Mouse (Mus musculus) forebrain, embryonic 11.5 days (tissue): ENCODE measurements around the gene Manf. TPM values are rescaled to one million over a fixed set of nuclear protein-coding genes. Genes with fewer than 3 reads are reported as not detected.

Experiments used
- ATAC-seq: fragments of 200-750 bp; cut with Nextera tagmentation; replicated peaks from 2 replicates; pipeline ENCODE4 v1.8.0; 2017; ENCODE audit warnings: moderate TSS enrichment; ENCODE audit not compliant: low FRiP score
- DNase-seq: peaks from one replicate; pipeline ENCODE4 v3.0.0-alpha.2; 2017; ENCODE audit warnings: low spot score
- H3K27ac ChIP-seq: fragments of 300-500 bp; sonication (generic); 2 replicates; pipeline ENCODE4 v1.5.1; 2014; ENCODE audit warnings: low read depth, low read length
- H3K27me3 ChIP-seq: fragments of 300-500 bp; sonication (generic); 2 replicates; pipeline ENCODE4 v1.6.1; 2014; ENCODE audit warnings: mild to moderate bottlenecking, low read length, mixed read lengths; ENCODE audit not compliant: control insufficient read depth, insufficient read depth
- H3K36me3 ChIP-seq: fragments of 300-500 bp; sonication (generic); 2 replicates; pipeline ENCODE4 v1.6.1; 2014; ENCODE audit warnings: mild to moderate bottlenecking, low read length, moderate library complexity, mixed read lengths; ENCODE audit not compliant: control insufficient read depth, insufficient read depth
- H3K4me1 ChIP-seq: fragments of 300-500 bp; sonication (generic); replicated peaks from 2 replicates; pipeline ENCODE4 v1.6.1; 2014; ENCODE audit warnings: low read length, mixed read lengths; ENCODE audit not compliant: control insufficient read depth, insufficient read depth
- H3K4me2 ChIP-seq: fragments of 300-500 bp; sonication (generic); 2 replicates; pipeline ENCODE4 v1.6.1; 2014; ENCODE audit warnings: low read depth, mild to moderate bottlenecking, low read length, moderate library complexity, mixed read lengths; ENCODE audit not compliant: severe bottlenecking
- H3K4me3 ChIP-seq: fragments of 300-500 bp; sonication (generic); 2 replicates; pipeline ENCODE4 v1.5.1; 2014; ENCODE audit warnings: low read depth, low read length
- H3K9ac ChIP-seq: fragments of 300-500 bp; sonication (generic); 2 replicates; pipeline ENCODE4 v1.6.1; 2014; ENCODE audit warnings: low read length
- H3K9me3 ChIP-seq: fragments of 300-500 bp; sonication (generic); 2 replicates; pipeline ENCODE4 v1.6.1; 2016; ENCODE audit warnings: low read length, mixed read lengths; ENCODE audit not compliant: control insufficient read depth
- WGBS: fragments of 180-500 bp; shearing (Covaris S2); extraction: QIAGEN DNeasy Blood & Tissue Kit; methylation state at CpG from one replicate; pipeline ENCODE4 v1.1.7; 2014; 5-methylcytosine and 5-hydroxymethylcytosine counted together
- polyA plus RNA-seq: library from polyadenylated mRNA; unstranded; fragments of >200 nt; fragmentation: Nextera tagmentation; extraction: Ambion mirVana; gene quantifications from 2 replicates; pipeline ENCODE4 v1.2.1, GENCODE M21; 2014

Gene Manf
- polyA plus RNA-seq, 1 experiment from 2014 or later = 264 TPM

DNA sequence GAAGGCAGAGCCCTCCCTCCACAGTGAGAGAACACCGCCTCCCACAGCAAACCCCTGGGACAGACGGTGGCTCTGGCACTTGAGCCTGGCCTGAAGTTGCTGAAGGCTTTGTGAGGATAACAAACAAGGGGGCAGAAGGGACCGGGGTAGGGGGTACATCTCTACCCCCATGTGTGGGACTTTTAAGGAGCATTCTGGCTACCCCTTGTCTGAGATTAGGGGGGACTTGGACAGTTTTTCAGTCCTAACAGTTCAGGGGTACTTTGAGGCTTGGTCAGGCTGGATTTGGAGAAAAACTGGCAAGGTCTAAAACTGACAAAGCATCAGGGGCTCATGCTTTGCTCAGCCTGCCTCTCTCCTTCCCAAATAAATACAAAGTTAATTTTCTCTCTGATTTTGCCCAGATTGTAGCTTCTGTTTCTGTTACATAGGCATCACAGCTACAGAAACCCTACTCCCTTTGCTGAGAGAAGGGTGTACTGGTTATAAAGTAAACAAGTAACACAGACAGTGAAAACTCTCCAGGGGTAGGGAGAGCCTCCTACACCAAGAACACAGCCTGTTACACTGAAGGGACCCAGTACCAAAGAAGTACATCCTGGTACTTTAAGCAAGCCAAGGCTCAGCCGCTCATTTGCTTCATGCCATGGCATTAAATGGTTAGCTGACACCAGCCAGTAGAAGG, 10.6 kb downstream of the Manf start:
- Histone ChIP-seq H3K4me3 (no peak overlapping the region), H3K4me2 (no peak overlapping the region), H3K27me3 (no peaks in the 10 kb centered on the region), H3K9ac (no peak overlapping the region), H3K9me3 (no peaks in the 10 kb centered on the region), H3K27ac (no peak overlapping the region), H3K36me3 (peaks cover 5% of the 10 kb centered on the region), H3K4me1 (peaks cover 22% of the 10 kb centered on the region)
- ATAC-seq = no peak
- WGBS = 70% methylated on average over 4 of the region's 4 CpGs
- DNase-seq = no peak

DNA sequence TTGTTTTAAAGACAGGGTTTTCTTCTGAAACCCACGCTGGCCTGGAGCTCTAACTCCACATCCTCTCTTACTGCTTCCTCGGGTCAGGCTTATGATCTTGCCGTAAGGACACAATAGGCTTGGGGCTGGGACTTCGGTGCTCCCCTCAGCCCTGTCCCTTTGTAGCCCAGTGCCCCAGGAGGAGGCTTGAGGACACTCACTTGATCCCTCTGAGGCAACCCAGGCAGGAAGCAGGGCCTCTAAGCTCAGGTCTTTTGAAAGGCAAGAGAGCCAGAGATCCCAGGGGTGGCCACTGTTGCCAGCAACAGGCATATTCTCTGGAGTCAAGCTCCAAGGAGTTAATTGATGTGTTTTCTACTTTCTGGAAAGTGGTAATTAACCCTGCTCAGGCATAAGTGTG, 12.3 kb downstream of the Manf start:
- H3K9ac ChIP-seq = no peak overlapping the region
- DNase-seq = no peak
- no peaks in the 10 kb centered on the region for H3K27me3 ChIP-seq
- H3K4me2 ChIP-seq = no peak overlapping the region
- ATAC-seq = no peak
- no peaks in the 10 kb centered on the region for H3K9me3 ChIP-seq
- 58% methylated on average over 4 of the region's 4 CpGs for WGBS
- H3K36me3 ChIP-seq = peaks cover 6% of the 10 kb centered on the region
- no peak overlapping the region for H3K27ac ChIP-seq
- peaks cover 12% of the 10 kb centered on the region for H3K4me1 ChIP-seq
- no peak overlapping the region for H3K4me3 ChIP-seq

DNA sequence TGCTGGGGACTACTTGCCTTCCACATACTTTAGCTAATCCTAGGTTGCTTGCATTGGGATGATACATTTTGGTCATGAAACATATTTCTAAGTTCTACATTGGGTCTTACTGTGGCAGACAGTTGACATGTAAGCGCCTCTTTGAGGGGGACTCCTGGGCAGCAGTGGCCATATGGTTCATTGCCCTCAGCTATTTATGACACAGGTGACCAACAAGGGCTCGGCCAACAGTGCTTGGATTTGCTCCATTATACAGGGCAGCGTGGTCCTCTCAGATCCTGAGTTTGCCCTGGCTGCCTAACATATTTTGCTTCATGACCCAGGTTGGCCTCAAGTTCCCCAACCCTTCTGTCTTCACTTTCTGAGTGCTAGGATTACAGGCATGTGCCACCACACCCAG, 15.1 kb downstream of the Manf start:
- 96% methylated on average over 3 of the region's 3 CpGs for WGBS
- Histone ChIP-seq H3K4me2 (no peak overlapping the region), H3K27me3 (no peaks in the 10 kb centered on the region), H3K4me1 (no peaks in the 10 kb centered on the region), H3K27ac (no peak overlapping the region), H3K36me3 (peaks cover 8% of the 10 kb centered on the region), H3K9me3 (no peaks in the 10 kb centered on the region), H3K9ac (no peak overlapping the region), H3K4me3 (no peak overlapping the region)
- no peak for DNase-seq
- ATAC-seq = no peak

GRCm38 (mm10) chr9:106874216-106874615, 17.6 kb downstream of the Manf start:
- no peak for DNase-seq
- Histone ChIP-seq H3K27ac (no peak overlapping the region), H3K36me3 (peaks cover 4% of the 10 kb centered on the region), H3K9me3 (no peaks in the 10 kb centered on the region), H3K27me3 (no peaks in the 10 kb centered on the region), H3K4me2 (no peak overlapping the region), H3K4me1 (no peaks in the 10 kb centered on the region), H3K9ac (no peak overlapping the region), H3K4me3 (no peak overlapping the region)
- 79% methylated on average over 5 of the region's 5 CpGs for WGBS
- no peak for ATAC-seq

- DNase-seq (no peak), ATAC-seq (no peak)
- Histone ChIP-seq H3K27ac (no peak overlapping the region), H3K4me3 (no peak overlapping the region), H3K36me3 (peaks cover 11% of the 10 kb centered on the region), H3K9ac (no peak overlapping the region), H3K4me2 (no peak overlapping the region), H3K4me1 (no peaks in the 10 kb centered on the region), H3K27me3 (no peaks in the 10 kb centered on the region), H3K9me3 (no peaks in the 10 kb centered on the region)
- WGBS = 89% methylated on average over 11 of the region's 11 CpGs
These were observed 33.7 kb downstream of the Manf start for GRCm38 (mm10) chr9:106858036-106858435.

DNA sequence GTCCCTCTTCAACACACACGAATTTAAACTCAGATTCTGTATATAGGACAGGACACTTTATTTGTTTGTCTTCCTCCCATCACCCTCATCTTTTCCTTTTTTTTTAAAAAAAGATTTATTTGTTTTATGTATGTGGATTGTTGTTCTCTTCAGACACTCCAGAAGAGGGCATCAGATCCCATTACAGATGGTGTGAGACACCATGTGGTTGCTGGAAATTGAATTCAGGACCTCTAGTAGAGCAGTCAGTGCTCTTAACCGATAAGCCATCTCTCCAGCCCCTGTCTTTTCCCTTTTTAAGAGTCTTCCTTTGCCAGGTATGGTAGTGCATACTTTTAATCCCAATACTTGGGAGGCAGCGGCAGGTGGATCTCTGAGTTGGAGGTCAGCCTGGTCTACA, 35.1 kb downstream of the Manf start:
- DNase-seq = no peak
- Histone ChIP-seq H3K36me3 (peaks cover 11% of the 10 kb centered on the region), H3K4me1 (no peaks in the 10 kb centered on the region), H3K27me3 (no peaks in the 10 kb centered on the region), H3K4me3 (no peak overlapping the region), H3K9me3 (no peaks in the 10 kb centered on the region), H3K4me2 (no peak overlapping the region), H3K27ac (no peak overlapping the region), H3K9ac (no peak overlapping the region)
- 85% methylated on average over 3 of the region's 3 CpGs for WGBS
- ATAC-seq = no peak

DNA sequence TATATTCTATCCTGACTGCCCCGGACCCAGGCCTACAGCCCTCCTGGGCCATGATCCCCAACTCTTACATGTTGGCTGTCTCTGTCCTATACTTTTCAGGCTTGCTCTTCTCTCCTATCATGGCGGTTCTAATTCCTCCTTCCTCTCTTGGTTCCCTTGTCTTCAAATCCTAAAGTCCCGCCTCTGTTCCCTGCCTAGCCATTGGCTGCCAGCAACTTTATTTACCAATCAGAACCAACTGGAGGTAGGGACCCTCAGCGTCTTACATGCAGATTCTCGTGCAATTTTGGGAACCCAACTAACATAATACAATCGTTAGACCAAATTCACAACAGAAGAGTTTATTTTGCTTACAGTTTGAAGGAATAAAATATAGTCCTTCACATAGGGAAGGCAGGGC, 49.0 kb downstream of the Manf start:
- Histone ChIP-seq H3K4me3 (no peak overlapping the region), H3K27ac (no peak overlapping the region), H3K27me3 (no peaks in the 10 kb centered on the region), H3K9ac (no peak overlapping the region), H3K36me3 (peaks cover 6% of the 10 kb centered on the region), H3K4me2 (no peak overlapping the region), H3K9me3 (no peaks in the 10 kb centered on the region), H3K4me1 (no peaks in the 10 kb centered on the region)
- 94% methylated on average over 6 of the region's 6 CpGs for WGBS
- DNase-seq (no peak), ATAC-seq (no peak)

GRCm38 (mm10) chr9:106840569-106840968, 51.2 kb downstream of the Manf start:
- Histone ChIP-seq H3K4me1 (no peaks in the 10 kb centered on the region), H3K36me3 (peaks cover 6% of the 10 kb centered on the region), H3K27ac (no peak overlapping the region), H3K4me3 (no peak overlapping the region), H3K9me3 (no peaks in the 10 kb centered on the region), H3K9ac (no peak overlapping the region), H3K27me3 (no peaks in the 10 kb centered on the region), H3K4me2 (no peak overlapping the region)
- ATAC-seq = no peak
- WGBS = 95% methylated on average over 1 of the region's 1 CpGs
- DNase-seq = no peak

- DNase-seq (peak; percentile 90), ATAC-seq (peak; percentile 72)
- Histone ChIP-seq H3K27me3 (no peaks in the 10 kb centered on the region), H3K36me3 (no peaks in the 10 kb centered on the region), H3K4me1 (no peaks in the 10 kb centered on the region; the same call in 1 of the 2 replicates), H3K27ac (peak overlapping the region; percentile 80), H3K9ac (peak overlapping the region; percentile 90), H3K4me3 (peak overlapping the region; percentile 92), H3K4me2 (peak overlapping the region; percentile 51), H3K9me3 (no peaks in the 10 kb centered on the region)
- 6% methylated on average over 32 of the region's 32 CpGs for WGBS
These were observed 69.2 kb downstream of the Manf start for GRCm38 (mm10) chr9:106822381-106823104.
